Mouse (Mus musculus) hindbrain, embryonic 14.5 days (tissue): Measurements from ENCODE around the gene Casc3. TPM values are rescaled to one million over a fixed set of nuclear protein-coding genes. Genes with fewer than 3 reads are reported as not detected.

Experiments
- ATAC-seq: fragments of 200-750 bp; cut with Nextera tagmentation; 2 replicates; pipeline ENCODE4 v1.8.0; 2017; ENCODE audit warnings: moderate number of reproducible peaks, mild to moderate bottlenecking, moderate TSS enrichment, moderate library complexity; ENCODE audit not compliant: low FRiP score
- DNase-seq: peaks from one replicate; pipeline ENCODE4 v3.0.0-alpha.2; 2015; ENCODE audit warnings: low spot score
- H3K27ac ChIP-seq: fragments of 300-500 bp; sonication (generic); 2 replicates; pipeline ENCODE4 v1.5.1; 2014; ENCODE audit warnings: mild to moderate bottlenecking, moderate library complexity
- H3K27me3 ChIP-seq: fragments of 300-500 bp; sonication (generic); 2 replicates; pipeline ENCODE4 v1.6.1; 2014; ENCODE audit warnings: mild to moderate bottlenecking, low read length, mixed read lengths; ENCODE audit not compliant: control insufficient read depth, insufficient read depth
- H3K36me3 ChIP-seq: fragments of 300-500 bp; sonication (generic); replicated peaks from 2 replicates; pipeline ENCODE4 v1.6.1; 2014; ENCODE audit not compliant: control insufficient read depth, insufficient read depth
- H3K4me1 ChIP-seq: fragments of 300-500 bp; sonication (generic); replicated peaks from 2 replicates; pipeline ENCODE4 v1.6.1; 2014; ENCODE audit warnings: antibody characterized with exemption, low read length, mixed read lengths; ENCODE audit not compliant: control insufficient read depth, insufficient read depth
- H3K4me2 ChIP-seq: fragments of 300-500 bp; sonication (generic); replicated peaks from 2 replicates; pipeline ENCODE4 v1.6.1; 2014; ENCODE audit warnings: mild to moderate bottlenecking, moderate library complexity
- H3K4me3 ChIP-seq: fragments of 300-500 bp; sonication (generic); replicated peaks from 2 replicates; pipeline ENCODE4 v1.5.1; 2014; ENCODE audit warnings: mild to moderate bottlenecking, low read length
- H3K9ac ChIP-seq: fragments of 300-500 bp; sonication (generic); 2 replicates; pipeline ENCODE4 v1.6.1; 2014
- H3K9me3 ChIP-seq: fragments of 300-500 bp; sonication (generic); 2 replicates; pipeline ENCODE4 v1.6.1; 2016; ENCODE audit warnings: low read length; ENCODE audit not compliant: control insufficient read depth
- WGBS: fragments of 180-500 bp; shearing (Covaris S2); extraction: QIAGEN DNeasy Blood & Tissue Kit; methylation state at CpG from one replicate; pipeline ENCODE4 v1.1.7; 2014; 5-methylcytosine and 5-hydroxymethylcytosine counted together
- polyA plus RNA-seq: library from polyadenylated mRNA; unstranded; fragments of >200 nt; fragmentation: Nextera tagmentation; extraction: Ambion mirVana; gene quantifications from 2 replicates; pipeline ENCODE4 v1.2.1, GENCODE M21; 2014

The Casc3 gene
- polyA plus RNA-seq, 1 experiment from 2014 or later, result 49.3 TPM

DNA sequence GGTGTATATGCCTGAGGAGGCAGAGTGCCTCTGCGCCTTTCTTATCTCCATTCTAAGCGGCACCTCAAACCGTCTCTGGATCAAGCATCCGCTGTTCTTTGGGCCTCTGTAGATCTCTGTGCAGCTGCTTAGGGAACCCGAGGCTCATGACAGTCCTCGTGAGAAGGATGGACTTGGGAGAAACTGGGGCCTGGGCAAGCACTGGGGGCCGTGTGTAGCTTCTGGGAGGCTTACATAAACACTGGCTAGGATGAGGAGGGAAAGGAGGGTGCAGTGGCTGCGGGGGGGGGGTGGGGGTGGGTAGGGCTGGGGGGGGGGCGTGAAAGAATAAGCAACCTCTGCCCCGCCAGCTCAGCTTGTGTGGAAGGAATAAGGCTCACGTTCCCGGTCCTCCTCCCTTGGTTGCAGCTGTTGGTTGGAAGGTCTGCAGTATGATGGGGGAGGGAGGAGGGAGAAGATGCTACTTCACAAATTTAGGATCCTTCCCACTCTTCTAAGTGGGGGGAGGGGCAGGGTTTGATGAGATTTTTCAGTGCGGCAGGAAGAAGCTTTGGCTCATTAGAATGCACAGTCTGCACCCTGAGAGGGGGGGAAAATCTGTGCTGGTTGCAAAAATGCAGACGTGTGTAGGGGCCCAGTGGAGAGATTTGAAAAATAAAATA lies 22.7 kb upstream of the Casc3 start:
- DNase-seq (no peak), ATAC-seq (no peak)
- 11% methylated on average over 14 of the region's 14 CpGs for WGBS
- Histone ChIP-seq H3K36me3 (no peaks in the 10 kb centered on the region), H3K27ac (peak overlapping the region; percentile 73; the same call in 1 of the 2 replicates), H3K9me3 (no peaks in the 10 kb centered on the region), H3K4me1 (peaks cover 43% of the 10 kb centered on the region), H3K4me2 (no peak overlapping the region), H3K4me3 (no peak overlapping the region), H3K9ac (no peak overlapping the region), H3K27me3 (no peaks in the 10 kb centered on the region)

DNA sequence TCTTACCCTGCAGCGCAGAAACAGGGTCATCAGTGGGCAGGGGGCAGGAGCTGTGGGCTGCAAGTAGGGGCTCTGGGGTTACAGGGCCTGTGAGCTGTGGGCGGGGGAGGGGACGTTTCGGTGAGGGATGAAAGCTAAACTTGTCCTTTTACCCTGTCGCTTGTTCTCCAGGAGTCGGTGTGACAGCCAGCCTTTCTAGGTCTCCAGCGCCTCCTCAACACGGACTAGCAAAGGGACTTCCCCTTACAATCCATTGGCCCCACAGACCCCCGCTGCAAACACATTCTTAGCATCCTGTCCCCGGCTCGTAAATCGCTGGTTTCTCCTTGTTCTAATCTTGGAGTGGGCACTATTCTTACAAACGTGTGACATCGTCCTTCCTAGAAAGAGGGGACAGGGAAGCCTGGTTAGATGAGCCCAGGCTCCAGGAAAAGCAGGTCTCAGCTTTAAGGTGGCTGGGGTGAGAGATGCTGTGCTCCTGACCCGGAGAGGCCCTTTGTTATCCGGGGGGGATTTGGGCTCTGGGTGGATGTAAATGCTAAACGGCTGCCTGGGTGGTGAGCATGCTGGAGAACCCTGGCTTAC lies 22.0 kb upstream of the Casc3 start:
- Histone ChIP-seq H3K9me3 (no peaks in the 10 kb centered on the region), H3K27ac (peak overlapping the region; percentile 73), H3K36me3 (no peaks in the 10 kb centered on the region), H3K27me3 (no peaks in the 10 kb centered on the region), H3K4me3 (no peak overlapping the region), H3K4me1 (peaks cover 46% of the 10 kb centered on the region), H3K9ac (peak overlapping the region; percentile 45; the same call in 1 of the 2 replicates), H3K4me2 (peak overlapping the region; percentile 44)
- ATAC-seq, result no peak
- 3% methylated on average over 17 of the region's 17 CpGs for WGBS
- no peak for DNase-seq

DNA sequence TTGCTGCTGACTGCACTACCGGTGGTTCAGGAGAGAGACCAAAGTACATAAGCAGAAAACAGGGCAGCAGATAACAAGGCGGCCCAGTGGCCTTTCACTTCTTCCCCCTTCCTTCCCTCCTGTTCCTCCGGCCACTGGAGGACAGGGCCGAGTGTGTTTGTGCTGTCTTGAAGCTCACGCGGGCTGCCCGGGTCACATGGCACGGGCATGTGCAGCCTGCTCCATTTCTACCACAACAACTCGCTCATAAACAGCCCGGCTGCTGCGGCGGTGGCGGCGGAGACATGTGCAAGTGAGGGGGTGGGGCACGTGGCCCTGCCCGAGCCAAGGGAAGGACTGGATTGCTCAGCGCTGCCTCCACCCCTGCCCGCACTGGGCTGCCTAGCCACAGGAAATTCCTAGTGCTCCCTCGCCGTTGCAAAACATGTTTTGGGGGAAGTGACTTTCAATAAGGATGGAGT lies 21.4 kb upstream of the Casc3 start:
- Histone ChIP-seq H3K36me3 (no peaks in the 10 kb centered on the region), H3K9me3 (no peaks in the 10 kb centered on the region), H3K4me2 (peak overlapping the region; percentile 44), H3K9ac (peak overlapping the region; percentile 45), H3K27me3 (no peaks in the 10 kb centered on the region), H3K4me3 (no peak overlapping the region), H3K27ac (peak overlapping the region; percentile 73), H3K4me1 (peaks cover 46% of the 10 kb centered on the region)
- DNase-seq, result no peak
- WGBS, result under 1% methylated on average over 20 of the region's 20 CpGs
- peak; percentile 41 for ATAC-seq

DNA sequence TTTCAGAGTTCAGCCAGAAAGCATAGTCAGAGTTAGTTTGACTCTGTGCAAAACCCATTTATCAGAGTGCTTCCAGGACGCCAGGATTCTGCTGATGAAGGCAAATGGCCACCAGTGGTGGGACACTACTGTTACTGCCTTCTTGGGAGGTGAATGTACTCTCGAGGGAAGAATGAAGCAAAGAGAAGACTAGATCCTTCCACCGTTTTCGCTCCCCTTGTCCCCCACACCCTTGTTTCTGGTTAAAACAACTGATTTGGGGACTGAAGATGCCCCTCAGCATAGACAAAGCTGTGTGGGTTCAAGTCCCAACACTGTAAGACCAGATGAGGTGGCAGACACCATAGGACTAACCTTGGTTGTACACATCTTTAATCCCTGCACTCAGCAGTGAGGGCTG lies 20.6 kb upstream of the Casc3 start:
- Histone ChIP-seq H3K4me2 (no peak overlapping the region), H3K36me3 (no peaks in the 10 kb centered on the region), H3K27ac (no peak overlapping the region), H3K27me3 (no peaks in the 10 kb centered on the region), H3K4me3 (no peak overlapping the region), H3K4me1 (peaks cover 46% of the 10 kb centered on the region), H3K9ac (no peak overlapping the region), H3K9me3 (no peaks in the 10 kb centered on the region)
- 75% methylated on average over 4 of the region's 4 CpGs for whole genome bisulfite sequencing
- no peak for ATAC-seq
- DNase-seq, result no peak

DNA sequence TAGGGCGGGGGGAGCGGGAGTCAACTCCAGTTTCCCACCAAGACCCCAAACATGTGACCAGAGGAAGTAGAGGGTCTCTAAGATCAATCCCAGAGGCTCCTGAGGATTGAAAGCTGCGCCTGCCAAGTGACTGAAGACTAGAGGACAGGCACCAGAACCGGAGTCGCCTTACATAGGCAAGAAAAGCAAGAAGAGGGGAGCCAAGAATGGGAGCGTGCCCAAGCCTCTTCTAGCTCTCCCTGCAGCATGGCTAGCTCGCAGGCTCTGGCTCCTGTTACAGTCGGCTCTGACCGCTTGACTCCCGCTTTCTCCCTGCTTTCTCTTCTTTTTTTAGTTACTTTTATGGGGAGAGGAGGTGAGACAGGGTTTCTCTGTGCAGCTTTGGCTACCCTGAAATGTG lies 19.5 kb upstream of the Casc3 start:
- Histone ChIP-seq H3K4me1 (peaks cover 52% of the 10 kb centered on the region), H3K27ac (peak overlapping the region; percentile 79), H3K4me2 (no peak overlapping the region), H3K9ac (0 out of 2 replicates have a peak overlapping the region, but pooled peaks have one; percentile 10), H3K4me3 (no peak overlapping the region), H3K27me3 (no peaks in the 10 kb centered on the region), H3K9me3 (no peaks in the 10 kb centered on the region), H3K36me3 (no peaks in the 10 kb centered on the region)
- WGBS, result 71% methylated on average over 10 of the region's 10 CpGs
- ATAC-seq (no peak), DNase-seq (no peak)

DNA sequence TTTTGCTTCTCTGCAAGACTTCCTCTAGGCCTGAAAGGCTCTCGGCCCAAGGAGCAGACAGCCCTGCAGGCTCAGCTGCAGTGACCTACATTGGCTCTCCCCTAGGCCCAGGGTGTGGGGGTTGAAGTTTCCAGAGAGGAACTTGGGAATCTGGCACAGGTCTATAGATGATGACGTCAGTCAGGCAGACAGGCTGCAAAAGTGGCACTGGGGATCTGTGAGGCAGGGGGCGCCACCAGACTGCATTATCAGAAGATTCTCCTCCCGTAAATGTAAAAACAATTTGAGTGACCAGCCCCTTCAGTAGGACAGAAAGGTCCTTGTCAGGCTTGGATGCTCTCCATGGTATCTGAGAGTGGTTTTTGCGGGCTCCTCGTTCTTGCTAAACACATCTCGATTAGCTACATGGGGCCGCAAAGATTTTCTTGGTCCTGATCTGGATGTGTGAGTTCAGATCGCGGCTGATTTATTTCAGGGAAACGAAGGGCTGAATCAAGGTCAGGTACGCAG lies 18.9 kb upstream of the Casc3 start:
- no peaks in the 10 kb centered on the region for H3K27me3 ChIP-seq
- H3K36me3 ChIP-seq, result no peaks in the 10 kb centered on the region
- H3K9ac ChIP-seq, result peak overlapping the region; percentile 10; the same call in 1 of the 2 replicates
- no peak for ATAC-seq
- peaks cover 52% of the 10 kb centered on the region for H3K4me1 ChIP-seq
- H3K4me2 ChIP-seq, result peak overlapping the region; percentile 36
- H3K27ac ChIP-seq, result peak overlapping the region; percentile 79
- H3K9me3 ChIP-seq, result no peaks in the 10 kb centered on the region
- peak; percentile 76 for DNase-seq
- WGBS, result 14% methylated on average over 12 of the region's 12 CpGs
- 0 out of 2 replicates have a peak overlapping the region, but pooled peaks have one; percentile 3 for H3K4me3 ChIP-seq

DNA sequence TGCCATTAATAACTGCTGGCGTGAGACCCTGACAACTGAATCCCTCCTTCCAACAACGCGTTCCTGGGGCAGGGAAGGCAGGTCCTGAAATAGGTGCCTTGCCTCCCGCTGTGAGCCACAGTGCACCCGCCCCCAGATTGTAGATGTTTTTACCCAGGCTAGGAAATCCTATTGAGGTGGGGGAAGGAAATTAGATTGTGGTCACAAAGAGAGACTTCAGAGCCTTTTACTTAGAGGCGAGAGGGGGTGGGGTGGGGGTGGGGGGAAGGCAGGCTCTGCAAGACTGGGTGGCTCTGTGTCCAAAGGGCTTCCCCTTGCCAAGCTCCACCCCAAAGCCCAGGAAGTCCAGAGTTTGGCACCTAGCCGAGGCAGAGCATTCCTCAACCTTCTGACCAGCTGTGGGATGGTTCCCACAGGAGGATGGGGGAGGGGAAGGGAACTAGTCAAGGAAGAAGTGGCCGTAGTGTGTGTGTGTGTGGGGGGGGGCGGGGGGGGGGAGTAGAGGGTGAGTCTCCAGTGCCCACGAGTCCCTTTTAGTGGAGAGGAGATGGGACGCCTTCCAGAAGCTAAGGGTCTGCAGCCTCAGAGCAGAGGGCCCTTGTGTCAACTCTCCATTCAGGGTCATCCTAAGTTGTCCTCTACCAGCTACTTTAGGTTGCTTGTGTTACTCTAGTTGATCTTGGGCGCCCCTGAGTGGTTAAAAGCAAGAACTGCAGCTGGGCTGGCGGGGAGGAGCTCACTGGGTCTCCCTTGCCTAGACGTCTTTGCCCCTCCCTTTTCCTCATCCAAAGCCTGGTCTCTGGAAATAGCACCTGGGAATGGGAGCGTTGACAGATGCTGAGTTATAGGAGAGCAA lies 18.1 kb upstream of the Casc3 start:
- peak overlapping the region; percentile 10; the same call in 1 of the 2 replicates for H3K9ac ChIP-seq
- peak overlapping the region; percentile 36 for H3K4me2 ChIP-seq
- ATAC-seq (peak; percentile 47), DNase-seq (peak; percentile 93)
- peaks cover 50% of the 10 kb centered on the region for H3K4me1 ChIP-seq
- no peaks in the 10 kb centered on the region for H3K9me3 ChIP-seq
- H3K4me3 ChIP-seq, result no peak overlapping the region
- WGBS, result 2% methylated on average over 15 of the region's 15 CpGs
- peak overlapping the region; percentile 79 for H3K27ac ChIP-seq
- H3K27me3 ChIP-seq, result no peaks in the 10 kb centered on the region
- no peaks in the 10 kb centered on the region for H3K36me3 ChIP-seq

DNA sequence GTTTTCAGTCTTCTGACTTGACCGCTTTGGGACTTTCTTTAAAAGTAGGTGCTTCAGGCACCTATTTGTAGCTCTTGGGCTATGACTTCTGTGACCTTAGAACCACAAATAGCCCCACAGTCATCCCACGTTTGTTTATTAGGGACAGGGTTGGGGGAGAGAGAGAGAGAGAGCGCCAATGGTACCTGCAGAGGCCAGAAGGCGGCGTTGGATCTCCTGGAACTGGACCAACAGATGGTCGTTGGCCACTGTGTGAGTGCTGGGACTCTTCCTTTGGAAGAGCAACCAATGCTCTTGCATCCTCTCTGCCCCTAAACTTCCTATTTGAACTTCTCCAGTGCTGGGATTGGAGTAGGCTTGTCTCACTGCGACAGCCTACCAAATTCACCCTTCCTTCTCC lies 17.5 kb upstream of the Casc3 start:
- Histone ChIP-seq H3K4me2 (0 out of 2 replicates have a peak overlapping the region, but pooled peaks have one; percentile 13), H3K36me3 (no peaks in the 10 kb centered on the region), H3K27me3 (no peaks in the 10 kb centered on the region), H3K4me3 (no peak overlapping the region), H3K27ac (no peak overlapping the region), H3K9ac (no peak overlapping the region), H3K4me1 (peaks cover 44% of the 10 kb centered on the region), H3K9me3 (no peaks in the 10 kb centered on the region)
- 41% methylated on average over 7 of the region's 7 CpGs for WGBS
- ATAC-seq, result no peak
- DNase-seq, result no peak

DNA sequence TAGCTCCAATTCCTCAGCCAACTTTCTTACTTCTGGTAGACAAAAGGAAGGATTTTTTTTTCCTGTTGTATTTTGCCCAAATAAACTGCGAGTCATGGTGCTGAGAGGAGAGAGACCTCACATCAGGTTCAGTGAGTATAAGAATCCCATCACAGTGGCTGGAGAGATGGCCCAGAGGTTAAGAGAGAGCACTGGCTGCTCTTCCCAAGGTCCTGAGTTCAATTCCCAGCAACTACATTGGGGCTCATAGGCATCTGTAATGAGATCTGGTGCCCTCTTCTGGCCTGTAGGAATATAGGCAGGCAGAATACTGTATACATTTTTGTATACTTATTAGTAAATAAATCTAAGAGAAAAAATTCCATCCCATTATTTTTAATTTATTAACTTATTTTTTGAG lies 17.0 kb upstream of the Casc3 start:
- no peak for DNase-seq
- no peak for ATAC-seq
- Histone ChIP-seq H3K9me3 (no peaks in the 10 kb centered on the region), H3K36me3 (no peaks in the 10 kb centered on the region), H3K27ac (no peak overlapping the region), H3K9ac (no peak overlapping the region), H3K4me1 (peaks cover 39% of the 10 kb centered on the region), H3K4me3 (no peak overlapping the region), H3K4me2 (no peak overlapping the region), H3K27me3 (no peaks in the 10 kb centered on the region)
- 97% methylated on average over 1 of the region's 1 CpGs for WGBS
